Mouse (Mus musculus) liver, embryonic 14.5 days (tissue): ENCODE results near the gene Grap2.

Experiments
- CTCF ChIP-seq: IDR thresholded peaks from 2 replicates; pipeline ENCODE4 v1.5.1; 2016; ENCODE audit warnings: antibody characterized with exemption, low read depth, control low read depth
- EP300 ChIP-seq: IDR thresholded peaks from 2 replicates; pipeline ENCODE4 v1.6.1; 2016; ENCODE audit warnings: antibody characterized with exemption, low read depth

DNA sequence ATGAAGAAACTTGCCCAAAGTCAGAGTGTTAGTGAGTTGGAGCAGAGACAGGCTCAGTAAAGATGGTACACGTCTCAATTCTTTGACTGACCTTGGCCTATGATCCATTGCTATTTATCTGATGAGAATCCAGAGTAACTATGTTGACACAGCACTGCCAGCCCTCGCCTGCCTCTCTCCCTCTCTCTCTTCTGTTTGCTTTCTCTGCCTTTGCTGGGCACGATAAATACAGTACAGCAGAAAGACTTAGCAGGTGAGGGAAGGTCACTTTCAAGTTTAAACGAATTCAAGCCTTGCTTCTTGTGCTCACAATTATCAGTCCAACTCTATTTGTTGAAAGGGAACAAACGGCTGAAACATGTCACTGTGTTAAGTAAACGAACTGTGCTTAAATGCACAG is 27.0 kb upstream of the Grap2 start:
- TF ChIP-seq CTCF (no peak), EP300 (no peak)
